Mouse (Mus musculus) regulatory T cell (primary cell): ENCODE results near the gene Iqcc.

Source experiments
- in situ Hi-C: fragments of 300-600 bp; cut with MboI, MseI; formaldehyde crosslinking; loops from one replicate; pipeline ENCODE4 v1.15.1; 2025; ENCODE audit warnings: high pct_unique_total_duplicates

Gene Iqcc

GRCm38 (mm10) chr4:129618786-129619691, at the start of gene Iqcc:
TSS of gene Iqcc (minus strand) at chr4:129619099.
- in situ Hi-C loops, result loop anchor here (10.0 kb wide), 1 partner anchor 274 kb away; no protein-coding TSS in a partner anchor

GRCm38 (mm10) chr4:129662255-129662813, 43.4 kb upstream of the Iqcc start:
- in situ Hi-C loops, result no loop called here

- in situ Hi-C loops, result no loop called here
These were observed 42.7 kb upstream of the Iqcc start for GRCm38 (mm10) chr4:129661584-129661983.

- in situ Hi-C loops, result no loop called here
These were observed 35.9 kb upstream of the Iqcc start for GRCm38 (mm10) chr4:129654770-129655169.

GRCm38 (mm10) chr4:129650359-129650758, 31.5 kb upstream of the Iqcc start:
- in situ Hi-C loops, result no loop called here

GRCm38 (mm10) chr4:129648656-129649055, 29.8 kb upstream of the Iqcc start:
- in situ Hi-C loops, result loop anchor here (25.0 kb wide), 1 partner anchor 714 kb away; the partner anchor contains the start of genes Snrnp40 and Zcchc17

GRCm38 (mm10) chr4:129645204-129645603, 26.3 kb upstream of the Iqcc start:
- in situ Hi-C loops, result loop anchor here (25.0 kb wide), 1 partner anchor 717 kb away; the partner anchor contains the start of genes Snrnp40 and Zcchc17

- in situ Hi-C loops, result loop anchor here (25.0 kb wide), 1 partner anchor 721 kb away; the partner anchor contains the start of genes Snrnp40 and Zcchc17
These were observed 22.9 kb upstream of the Iqcc start for GRCm38 (mm10) chr4:129641756-129642155.

- in situ Hi-C loops, result loop anchor here (25.0 kb wide), 1 partner anchor 721 kb away; the partner anchor contains the start of genes Snrnp40 and Zcchc17
These were observed 22.0 kb upstream of the Iqcc start, which contains the start of gene Txlna for GRCm38 (mm10) chr4:129640638-129641467. TSS of gene Txlna (minus strand) at chr4:129641065.

GRCm38 (mm10) chr4:129640101-129640637, 21.3 kb upstream of the Iqcc start:
- in situ Hi-C loops, result loop anchor here (25.0 kb wide), 1 partner anchor 722 kb away; the partner anchor contains the start of genes Snrnp40 and Zcchc17

GRCm38 (mm10) chr4:129639221-129639620, 20.3 kb upstream of the Iqcc start:
- in situ Hi-C loops, result loop anchor here (25.0 kb wide), 1 partner anchor 723 kb away; the partner anchor contains the start of genes Snrnp40 and Zcchc17

- in situ Hi-C loops, result loop anchor here (25.0 kb wide), 1 partner anchor 728 kb away; the partner anchor contains the start of genes Snrnp40 and Zcchc17
These were observed 15.0 kb upstream of the Iqcc start for GRCm38 (mm10) chr4:129633852-129634251.

- in situ Hi-C loops, result loop anchor here (25.0 kb wide), 1 partner anchor 730 kb away; the partner anchor contains the start of genes Snrnp40 and Zcchc17
These were observed 13.0 kb upstream of the Iqcc start for GRCm38 (mm10) chr4:129631867-129632266.

GRCm38 (mm10) chr4:129630944-129631343, 12.0 kb upstream of the Iqcc start:
- in situ Hi-C loops, result loop anchor here (25.0 kb wide), 1 partner anchor 731 kb away; the partner anchor contains the start of genes Snrnp40 and Zcchc17

- in situ Hi-C loops, result loop anchor here (25.0 kb wide), 1 partner anchor 736 kb away; the partner anchor contains the start of genes Snrnp40 and Zcchc17
These were observed 7.1 kb upstream of the Iqcc start for GRCm38 (mm10) chr4:129626035-129626434.

GRCm38 (mm10) chr4:129625496-129625895, 6.6 kb upstream of the Iqcc start:
- in situ Hi-C loops, result loop anchor here (25.0 kb wide), 1 partner anchor 737 kb away; the partner anchor contains the start of genes Snrnp40 and Zcchc17

- in situ Hi-C loops, result loop anchor here (25.0 kb wide), 1 partner anchor 737 kb away; the partner anchor contains the start of genes Snrnp40 and Zcchc17
These were observed 6.1 kb upstream of the Iqcc start for GRCm38 (mm10) chr4:129625029-129625370.

- in situ Hi-C loops, result loop anchor here (25.0 kb wide), 1 partner anchor 738 kb away; the partner anchor contains the start of genes Snrnp40 and Zcchc17
These were observed 5.6 kb upstream of the Iqcc start for GRCm38 (mm10) chr4:129624281-129625028.

- in situ Hi-C loops, result no loop called here
These were observed 4.8 kb upstream of the Iqcc start, which contains the start of gene Ccdc28b for GRCm38 (mm10) chr4:129623681-129624091. TSS of gene Ccdc28b (minus strand) at chr4:129623947.
